Mouse (Mus musculus) hindbrain, embryonic 12.5 days (tissue): ENCODE results near the gene Zfp160. TPM values are rescaled to one million over a fixed set of nuclear protein-coding genes. Genes with fewer than 3 reads are reported as not detected.
"Not testable (repeated sequence)": the region's sequence is repeated elsewhere in the genome, so short reads cannot be mapped to it uniquely, and the experiment has no call there.

ENCODE experiments used
- ATAC-seq: fragments of 200-750 bp; cut with Nextera tagmentation; 2 replicates; pipeline ENCODE4 v1.8.0; 2017; ENCODE audit warnings: moderate TSS enrichment; ENCODE audit not compliant: low FRiP score
- H3K27ac ChIP-seq: fragments of 300-500 bp; sonication (generic); 2 replicates; pipeline ENCODE4 v1.5.1; 2016; ENCODE audit warnings: mild to moderate bottlenecking
- H3K27me3 ChIP-seq: fragments of 300-500 bp; sonication (generic); 2 replicates; pipeline ENCODE4 v1.6.1; 2016; ENCODE audit warnings: mild to moderate bottlenecking
- H3K36me3 ChIP-seq: fragments of 300-500 bp; sonication (generic); 2 replicates; pipeline ENCODE4 v1.6.1; 2016; ENCODE audit warnings: mild to moderate bottlenecking
- H3K4me1 ChIP-seq: fragments of 300-500 bp; sonication (generic); 2 replicates; pipeline ENCODE4 v1.6.1; 2016
- H3K4me2 ChIP-seq: fragments of 300-500 bp; sonication (generic); replicated peaks from 2 replicates; pipeline ENCODE4 v1.6.1; 2016; ENCODE audit warnings: mild to moderate bottlenecking
- H3K4me3 ChIP-seq: fragments of 300-500 bp; sonication (generic); 2 replicates; pipeline ENCODE4 v1.5.1; 2016; ENCODE audit warnings: mild to moderate bottlenecking
- H3K9ac ChIP-seq: fragments of 300-500 bp; sonication (generic); 2 replicates; pipeline ENCODE4 v1.6.1; 2016; ENCODE audit warnings: mild to moderate bottlenecking, moderate library complexity
- H3K9me3 ChIP-seq: fragments of 300-500 bp; sonication (generic); replicated peaks from 2 replicates; pipeline ENCODE4 v1.6.1; 2016; ENCODE audit warnings: mild to moderate bottlenecking
- WGBS: fragments of 180-500 bp; shearing (Covaris S2); methylation state at CpG from one replicate; pipeline ENCODE4 v1.1.7; 2016; 5-methylcytosine and 5-hydroxymethylcytosine counted together
- polyA plus RNA-seq: library from polyadenylated mRNA; unstranded; fragments of >200 nt; fragmentation: Nextera tagmentation; extraction: Ambion mirVana; gene quantifications from 2 replicates; pipeline ENCODE4 v1.2.1, GENCODE M21; 2016

Gene Zfp160
- 18.7 and 19.8 TPM in 2 replicates for polyA plus RNA-seq

GRCm38 (mm10) chr17:21008382-21009331 lies at the start of gene Zfp160:
TSS of gene Zfp160 (plus strand) at chr17:21008903.
- WGBS: 6% methylated on average over 36 of the region's 36 CpGs
- Histone ChIP-seq H3K9ac (peak within 1 kb of the TSS; percentile 79), H3K27ac (peak within 1 kb of the TSS; percentile 89), H3K9me3 (no peaks in the 10 kb centered on the region), H3K27me3 (no peaks in the 10 kb centered on the region), H3K36me3 (peaks cover 19% of the 10 kb centered on the region), H3K4me3 (peak within 1 kb of the TSS; percentile 66), H3K4me1 (peaks cover 14% of the 10 kb centered on the region), H3K4me2 (peak within 1 kb of the TSS; percentile 68)
- ATAC-seq: peak; percentile 97

DNA sequence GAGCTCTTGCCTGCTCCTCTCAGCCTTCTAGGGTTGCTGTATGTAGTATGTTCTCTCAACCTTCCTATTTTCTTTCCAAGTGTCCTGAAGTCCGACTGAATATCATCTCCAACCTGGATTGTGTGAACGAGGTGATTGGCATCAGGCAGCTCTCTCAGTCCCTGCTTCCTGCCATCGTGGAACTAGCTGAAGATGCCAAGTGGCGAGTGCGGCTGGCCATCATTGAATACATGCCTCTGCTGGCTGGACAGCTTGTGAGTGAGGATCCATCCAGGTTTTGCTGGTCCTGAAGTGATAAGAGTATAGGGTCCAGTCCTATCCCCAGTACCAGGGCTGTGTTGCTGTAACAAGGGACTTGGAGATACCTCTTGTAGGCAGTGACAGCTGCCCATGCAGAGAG lies 48.3 kb upstream of the Zfp160 start:
- Histone ChIP-seq H3K4me2 (no peak overlapping the region), H3K36me3 (peaks cover 98% of the 10 kb centered on the region), H3K9ac (no peak overlapping the region), H3K27ac (no peak overlapping the region), H3K9me3 (no peaks in the 10 kb centered on the region), H3K4me1 (no peaks in the 10 kb centered on the region), H3K4me3 (no peak overlapping the region), H3K27me3 (no peaks in the 10 kb centered on the region)
- 95% methylated on average over 5 of the region's 5 CpGs for WGBS
- no peak for ATAC-seq

DNA sequence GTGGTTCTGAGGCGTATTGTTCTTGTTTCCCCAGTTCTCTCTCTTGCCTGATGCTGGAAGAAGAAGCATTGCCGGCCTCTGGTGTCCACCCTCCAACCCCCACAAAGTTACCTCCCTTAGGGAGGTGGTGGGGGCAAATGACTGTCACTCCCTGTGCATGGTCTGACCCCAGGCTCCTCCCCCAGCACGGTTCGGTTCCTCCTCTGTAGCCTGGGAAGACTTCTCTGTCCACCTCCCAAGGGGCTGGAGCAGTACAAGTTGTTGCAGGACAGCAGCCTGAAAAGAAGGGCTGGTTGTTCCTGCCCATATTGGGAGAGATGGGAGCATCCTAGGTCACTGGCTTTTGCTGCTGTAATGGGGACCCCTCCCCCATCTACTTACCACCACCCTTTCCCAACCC lies 43.3 kb upstream of the Zfp160 start:
- Histone ChIP-seq H3K4me3 (no peak overlapping the region), H3K4me1 (no peaks in the 10 kb centered on the region), H3K27ac (no peak overlapping the region), H3K9me3 (no peaks in the 10 kb centered on the region), H3K36me3 (peaks cover 94% of the 10 kb centered on the region), H3K27me3 (no peaks in the 10 kb centered on the region), H3K4me2 (no peak overlapping the region), H3K9ac (no peak overlapping the region)
- 87% methylated on average over 4 of the region's 4 CpGs for whole genome bisulfite sequencing
- ATAC-seq: no peak

DNA sequence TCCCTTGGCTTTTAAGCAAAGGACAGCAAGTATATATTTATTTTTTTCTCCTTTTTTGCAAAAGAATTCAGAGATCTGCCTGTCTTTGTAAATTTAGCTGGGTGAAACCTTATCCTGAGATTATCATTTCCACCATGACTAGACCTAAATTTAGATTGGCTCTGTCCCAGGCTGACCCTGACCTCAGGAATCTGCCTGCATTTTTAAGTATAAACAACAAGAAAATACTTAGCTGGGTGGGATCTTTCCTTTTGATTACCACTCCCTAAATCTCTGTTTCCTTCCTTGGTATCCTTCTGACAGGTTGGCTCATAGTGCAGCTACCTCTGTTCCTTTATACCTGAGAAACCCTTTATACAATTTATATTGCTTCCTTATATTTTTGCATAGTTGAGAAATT lies 42.0 kb upstream of the Zfp160 start:
- peaks cover 81% of the 10 kb centered on the region for H3K36me3 ChIP-seq
- H3K4me2 ChIP-seq: no peak overlapping the region
- H3K27ac ChIP-seq: no peak overlapping the region
- no peak overlapping the region for H3K9ac ChIP-seq
- no peaks in the 10 kb centered on the region for H3K4me1 ChIP-seq
- H3K9me3 ChIP-seq: no peaks in the 10 kb centered on the region
- H3K4me3 ChIP-seq: no peak overlapping the region
- ATAC-seq: no peak
- H3K27me3 ChIP-seq: no peaks in the 10 kb centered on the region

DNA sequence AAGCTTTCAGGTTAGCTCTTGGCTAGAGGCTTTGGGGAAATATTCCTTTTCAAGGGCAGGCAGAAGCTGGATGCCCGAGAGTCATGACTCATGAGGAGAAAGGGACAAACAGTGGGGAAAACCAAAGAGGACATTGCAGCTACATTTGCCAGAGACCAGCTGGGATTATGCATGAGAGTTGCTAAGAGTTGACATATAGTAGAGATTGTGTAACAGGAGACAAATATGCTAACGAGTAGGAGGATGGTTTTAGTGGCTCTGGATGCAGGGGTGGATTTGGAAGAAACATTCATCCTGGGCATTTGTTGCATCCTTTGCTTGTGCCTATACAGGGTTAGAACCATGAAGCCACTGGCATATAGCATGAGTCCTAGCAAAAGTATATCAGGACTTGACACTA lies 15.0 kb upstream of the Zfp160 start:
- Histone ChIP-seq H3K9ac (no peak overlapping the region), H3K4me2 (no peak overlapping the region), H3K4me3 (no peak overlapping the region), H3K4me1 (no peaks in the 10 kb centered on the region), H3K27ac (no peak overlapping the region), H3K36me3 (no peaks in the 10 kb centered on the region), H3K9me3 (no peaks in the 10 kb centered on the region), H3K27me3 (no peaks in the 10 kb centered on the region)
- no peak for ATAC-seq
- WGBS: 78% methylated on average over 2 of the region's 2 CpGs

DNA sequence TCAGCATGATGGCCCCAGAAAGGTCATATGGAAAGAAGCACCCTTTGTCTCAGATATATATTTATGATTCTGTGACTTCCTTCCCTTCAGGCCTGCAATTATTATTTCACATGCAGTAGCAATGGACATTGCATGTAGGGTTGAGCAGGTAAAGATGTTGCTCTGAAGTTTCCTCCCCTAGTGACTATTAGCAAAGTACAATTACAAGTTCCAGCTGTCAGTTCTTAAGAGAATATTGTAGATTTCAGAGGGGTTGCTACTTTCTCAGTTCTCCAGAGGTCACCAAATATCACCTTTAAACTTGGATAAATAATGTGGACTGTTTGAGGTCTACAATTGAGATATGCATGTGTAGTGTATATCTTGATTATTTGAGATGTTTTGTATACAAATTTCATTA lies 12.3 kb upstream of the Zfp160 start, which contains the start of gene Vmn1r233:
Vmn1r233 (minus strand) TSS at position 101 of the 400 bp plus-strand sequence.
- ATAC-seq: no peak
- Histone ChIP-seq H3K27ac (no peak within 1 kb of the TSS), H3K4me3 (no peak within 1 kb of the TSS), H3K4me2 (no peak within 1 kb of the TSS), H3K9ac (no peak within 1 kb of the TSS), H3K4me1 (no peaks in the 10 kb centered on the region), H3K27me3 (no peaks in the 10 kb centered on the region), H3K9me3 (no peaks in the 10 kb centered on the region), H3K36me3 (no peaks in the 10 kb centered on the region)

- no peak overlapping the region for H3K27ac ChIP-seq
- WGBS: 50% methylated on average over 1 of the region's 1 CpGs
These were observed 1.0 kb downstream of the Zfp160 start for GRCm38 (mm10) chr17:21009726-21010125.

GRCm38 (mm10) chr17:21018410-21019080 lies 9.8 kb downstream of the Zfp160 start:
- Histone ChIP-seq H3K4me2 (no peak overlapping the region), H3K4me3 (no peak overlapping the region), H3K36me3 (peaks cover 63% of the 10 kb centered on the region), H3K27ac (no peak overlapping the region), H3K4me1 (no peaks in the 10 kb centered on the region), H3K27me3 (no peaks in the 10 kb centered on the region), H3K9me3 (no peaks in the 10 kb centered on the region), H3K9ac (no peak overlapping the region)
- ATAC-seq: no peak
- WGBS: 90% methylated on average over 1 of the region's 1 CpGs

More at GRCm38 (mm10) chr17:21009726-21010125, 1.0 kb downstream of the Zfp160 start:
- Histone ChIP-seq H3K36me3 (peaks cover 19% of the 10 kb centered on the region), H3K4me2 (peak overlapping the region; percentile 68), H3K9ac (peak overlapping the region; percentile 79), H3K27me3 (no peaks in the 10 kb centered on the region), H3K9me3 (no peaks in the 10 kb centered on the region), H3K4me1 (peaks cover 14% of the 10 kb centered on the region), H3K4me3 (peak overlapping the region; percentile 66)
- ATAC-seq: no peak

- whole genome bisulfite sequencing: 89% methylated on average over 9 of the region's 9 CpGs
- not testable (repeated sequence) for H3K9ac ChIP-seq, H3K4me1 ChIP-seq
These were observed 39.3 kb downstream of the Zfp160 start for GRCm38 (mm10) chr17:21048020-21048419.

DNA sequence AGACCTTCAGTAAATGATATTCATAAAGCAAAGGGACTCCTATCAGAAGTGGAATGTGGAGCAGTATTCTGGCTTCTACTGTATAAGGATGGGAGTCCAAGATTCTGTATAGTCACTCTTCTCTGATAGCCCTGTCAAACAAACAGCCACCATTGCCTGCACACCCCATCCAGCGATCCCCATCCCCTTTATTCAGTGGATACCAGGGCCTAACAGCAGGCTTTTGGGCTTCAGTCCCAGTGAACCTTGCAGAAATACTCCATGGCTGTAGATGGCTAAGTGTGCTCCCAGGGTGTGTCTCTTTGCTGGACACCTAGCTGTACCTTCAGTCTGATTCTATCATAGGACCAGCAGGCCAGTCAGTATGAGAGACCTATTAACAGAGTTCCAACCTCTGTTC lies 42.2 kb downstream of the Zfp160 start:
- Histone ChIP-seq H3K4me2 (no peak overlapping the region), H3K9ac (no peak overlapping the region), H3K9me3 (no peaks in the 10 kb centered on the region), H3K4me1 (no peaks in the 10 kb centered on the region), H3K27me3 (no peaks in the 10 kb centered on the region), H3K27ac (no peak overlapping the region), H3K36me3 (no peaks in the 10 kb centered on the region), H3K4me3 (no peak overlapping the region)
- ATAC-seq: no peak
- WGBS: 81% methylated on average over 1 of the region's 1 CpGs

More at GRCm38 (mm10) chr17:21048020-21048419, 39.3 kb downstream of the Zfp160 start:
- H3K9me3 ChIP-seq, H3K27ac ChIP-seq, H3K4me2 ChIP-seq, H3K4me3 ChIP-seq, H3K27me3 ChIP-seq, ATAC-seq, H3K36me3 ChIP-seq: not testable (repeated sequence)

GRCm38 (mm10) chr17:21051341-21051740 lies 42.6 kb downstream of the Zfp160 start:
- H3K36me3 ChIP-seq, H3K4me2 ChIP-seq, H3K9ac ChIP-seq, H3K27ac ChIP-seq, H3K9me3 ChIP-seq, H3K4me3 ChIP-seq, H3K4me1 ChIP-seq, ATAC-seq, H3K27me3 ChIP-seq: not testable (repeated sequence)
- no CpG with 5 or more reads among the region's 3 CpGs for WGBS

DNA sequence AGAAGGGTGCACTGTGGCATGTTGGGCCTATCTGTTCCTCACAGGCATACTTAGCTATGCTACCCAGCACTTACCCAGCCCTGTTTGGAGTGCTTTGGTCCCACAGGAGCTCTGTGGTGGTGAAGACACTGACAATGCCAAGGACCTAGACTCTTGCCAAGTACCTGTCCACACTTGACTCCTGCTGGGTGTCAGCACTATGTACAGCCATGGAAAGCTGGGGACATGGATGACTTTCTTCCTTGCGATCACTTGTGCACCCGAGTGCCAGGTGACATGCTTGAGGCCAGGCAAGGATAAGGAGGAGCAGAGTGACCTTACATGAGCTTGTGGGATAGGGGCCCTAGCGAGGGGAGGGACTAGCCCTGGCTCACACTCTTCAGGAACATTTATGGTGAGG lies 43.2 kb downstream of the Zfp160 start:
- WGBS: 91% methylated on average over 3 of the region's 3 CpGs
- H3K36me3 ChIP-seq: not testable (repeated sequence)

More for the DNA sequence above, 43.2 kb downstream of the Zfp160 start:
- not testable (repeated sequence) for H3K9ac ChIP-seq, H3K4me2 ChIP-seq, H3K4me1 ChIP-seq, H3K4me3 ChIP-seq, ATAC-seq, H3K9me3 ChIP-seq, H3K27ac ChIP-seq, H3K27me3 ChIP-seq
